Mouse (Mus musculus): ENCODE data around the gene Khdrbs1. TPM values are rescaled to one million over a fixed set of nuclear protein-coding genes. Genes with fewer than 3 reads are reported as not detected.
"Not testable (repeated sequence)": the region's sequence is repeated elsewhere in the genome, so short reads cannot be mapped to it uniquely, and the experiment has no call there.

Gene Khdrbs1
- polyA plus RNA-seq, 1 experiment from 2014 or later = 144 TPM

DNA sequence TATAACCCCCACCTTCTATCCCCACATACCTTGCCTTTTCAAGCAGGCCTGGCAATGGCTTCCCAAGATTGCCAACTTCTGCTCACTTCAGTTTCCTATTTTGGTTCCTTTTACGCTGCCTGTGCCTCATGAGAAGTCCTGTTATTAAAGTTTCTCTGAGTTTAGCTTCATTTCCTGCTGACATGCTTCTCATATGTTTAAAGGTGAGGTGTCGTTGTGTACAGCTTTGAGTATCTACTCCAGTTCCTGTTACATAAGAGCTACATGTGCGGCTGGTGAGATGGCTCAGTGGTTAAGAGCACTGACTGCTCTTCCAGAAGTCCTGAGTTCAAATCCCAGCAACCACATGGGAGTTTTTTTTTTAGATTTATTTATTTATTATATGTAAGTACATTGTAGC lies 23.2 kb upstream of the Khdrbs1 start:
- Histone ChIP-seq H3K27ac (ENCODE audit: low read depth) (no peak overlapping the region), H3K9ac (no peak overlapping the region), H3K36me3 (ENCODE audit: insufficient read depth) (no peaks in the 10 kb centered on the region), H3K4me2 (no peak overlapping the region), H3K9me3 (ENCODE audit: low read depth, low read length) (no peaks in the 10 kb centered on the region), H3K4me3 (ENCODE audit: low read depth, low read length) (no peak overlapping the region), H3K4me1 (ENCODE audit: insufficient read depth) (no peaks in the 10 kb centered on the region), H3K27me3 (ENCODE audit: insufficient read depth, low read length) (no peaks in the 10 kb centered on the region)
- no peak for ATAC-seq (ENCODE audit: insufficient read depth)
- no peak for DNase-seq
- 78% methylated on average over 3 of the region's 3 CpGs for WGBS
- no peak for TF ChIP-seq CTCF (IDR thresholded peaks at IDR 0.05; ENCODE audit: low read depth)

DNA sequence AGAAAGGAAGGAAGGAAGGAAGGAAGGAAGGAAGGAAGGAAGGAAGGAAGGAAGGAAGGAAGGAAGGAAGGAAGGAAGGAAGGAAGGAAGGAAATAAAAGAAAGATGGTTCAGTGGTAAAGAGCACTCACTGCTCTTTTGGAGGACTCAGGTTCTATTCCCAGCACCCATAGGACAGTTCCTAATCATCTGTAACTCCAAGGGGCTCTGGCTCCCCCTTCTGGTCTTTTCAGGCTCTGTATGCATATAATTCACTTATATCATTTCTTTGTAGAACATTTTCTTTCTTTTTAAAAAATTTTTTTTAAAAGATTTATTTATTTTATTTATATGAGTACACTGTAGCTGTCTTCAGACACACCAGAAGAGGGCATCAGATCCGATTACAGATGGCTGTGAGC lies 20.4 kb upstream of the Khdrbs1 start:
- not testable (repeated sequence) for H3K4me3 ChIP-seq (ENCODE audit: low read depth, low read length); DNase-seq; H3K4me2 ChIP-seq; H3K4me1 ChIP-seq (ENCODE audit: insufficient read depth); ATAC-seq (ENCODE audit: insufficient read depth); H3K9ac ChIP-seq; H3K27me3 ChIP-seq (ENCODE audit: insufficient read depth, low read length); H3K27ac ChIP-seq (ENCODE audit: low read depth); H3K9me3 ChIP-seq (ENCODE audit: low read depth, low read length); H3K36me3 ChIP-seq (ENCODE audit: insufficient read depth)
- WGBS = 91% methylated on average over 1 of the region's 1 CpGs

GRCm38 (mm10) chr4:129761606-129762005 lies 19.5 kb upstream of the Khdrbs1 start:
- ATAC-seq (ENCODE audit: insufficient read depth) (no peak), DNase-seq (no peak)
- H3K4me3 ChIP-seq (ENCODE audit: low read depth, low read length) = no peak overlapping the region
- no peaks in the 10 kb centered on the region for H3K9me3 ChIP-seq (ENCODE audit: low read depth, low read length)
- H3K9ac ChIP-seq = no peak overlapping the region
- TF ChIP-seq CTCF (IDR thresholded peaks at IDR 0.05; ENCODE audit: low read depth) = no peak
- H3K27ac ChIP-seq (ENCODE audit: low read depth) = no peak overlapping the region
- no peaks in the 10 kb centered on the region for H3K4me1 ChIP-seq (ENCODE audit: insufficient read depth)
- no peaks in the 10 kb centered on the region for H3K36me3 ChIP-seq (ENCODE audit: insufficient read depth)
- H3K27me3 ChIP-seq (ENCODE audit: insufficient read depth, low read length) = no peaks in the 10 kb centered on the region
- 89% methylated on average over 12 of the region's 12 CpGs for WGBS
- H3K4me2 ChIP-seq = no peak overlapping the region

DNA sequence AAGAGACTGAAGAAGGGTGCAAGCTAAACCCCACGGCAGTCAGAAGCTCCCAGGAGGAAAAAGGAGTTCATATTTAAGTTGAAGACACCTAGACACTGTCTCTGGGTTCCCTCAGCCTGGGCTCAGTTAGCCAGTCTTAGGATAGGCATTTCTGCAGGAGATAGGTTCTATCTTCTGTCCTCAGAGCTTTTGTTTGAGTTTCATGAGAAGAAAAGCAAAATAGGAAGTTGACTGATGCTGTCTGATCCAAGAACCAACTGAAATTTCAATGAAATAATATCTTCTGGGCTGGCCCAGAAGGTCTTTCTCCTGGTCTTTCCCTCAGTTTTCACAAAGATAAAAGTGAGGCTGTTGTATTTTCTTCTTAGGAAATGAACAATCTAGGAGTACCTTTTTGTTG lies 13.4 kb upstream of the Khdrbs1 start:
- Histone ChIP-seq H3K27me3 (ENCODE audit: insufficient read depth, low read length) (no peaks in the 10 kb centered on the region), H3K9ac (no peak overlapping the region), H3K4me1 (ENCODE audit: insufficient read depth) (no peaks in the 10 kb centered on the region), H3K4me3 (ENCODE audit: low read depth, low read length) (no peak overlapping the region), H3K27ac (ENCODE audit: low read depth) (no peak overlapping the region), H3K4me2 (no peak overlapping the region), H3K36me3 (ENCODE audit: insufficient read depth) (no peaks in the 10 kb centered on the region), H3K9me3 (ENCODE audit: low read depth, low read length) (no peaks in the 10 kb centered on the region)
- ATAC-seq (ENCODE audit: insufficient read depth) (no peak), DNase-seq (no peak)
- no peak for TF ChIP-seq CTCF (IDR thresholded peaks at IDR 0.05; ENCODE audit: low read depth)
- 48% methylated on average over 1 of the region's 1 CpGs for WGBS

DNA sequence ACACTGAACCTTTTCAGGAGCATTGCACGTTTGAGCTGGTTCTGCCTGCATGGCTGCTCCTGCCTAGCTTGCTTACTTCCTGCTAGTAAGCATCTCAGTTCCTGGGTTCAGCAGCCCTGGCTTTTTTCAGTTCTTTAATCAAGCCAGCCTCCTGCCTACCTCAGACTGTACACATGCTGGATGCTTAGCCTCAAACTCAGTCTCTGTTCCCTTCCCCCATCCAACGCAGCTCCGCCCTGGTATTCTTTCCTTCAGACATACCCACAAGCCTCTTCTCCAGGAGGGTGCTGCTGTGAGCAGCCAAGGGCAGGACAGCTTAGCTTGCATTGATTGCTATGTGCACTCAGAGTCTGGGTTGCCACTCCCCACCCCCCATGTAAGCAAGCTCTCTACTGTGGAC lies 12.6 kb upstream of the Khdrbs1 start:
- DNase-seq (no peak), ATAC-seq (ENCODE audit: insufficient read depth) (no peak)
- no peaks in the 10 kb centered on the region for H3K9me3 ChIP-seq (ENCODE audit: low read depth, low read length)
- H3K4me1 ChIP-seq (ENCODE audit: insufficient read depth) = no peaks in the 10 kb centered on the region
- no peak overlapping the region for H3K4me2 ChIP-seq
- no peaks in the 10 kb centered on the region for H3K27me3 ChIP-seq (ENCODE audit: insufficient read depth, low read length)
- H3K27ac ChIP-seq (ENCODE audit: low read depth) = no peak overlapping the region
- 63% methylated on average over 3 of the region's 3 CpGs for WGBS
- no peaks in the 10 kb centered on the region for H3K36me3 ChIP-seq (ENCODE audit: insufficient read depth)
- H3K9ac ChIP-seq = no peak overlapping the region
- no peak for TF ChIP-seq CTCF (IDR thresholded peaks at IDR 0.05; ENCODE audit: low read depth)
- H3K4me3 ChIP-seq (ENCODE audit: low read depth, low read length) = no peak overlapping the region

DNA sequence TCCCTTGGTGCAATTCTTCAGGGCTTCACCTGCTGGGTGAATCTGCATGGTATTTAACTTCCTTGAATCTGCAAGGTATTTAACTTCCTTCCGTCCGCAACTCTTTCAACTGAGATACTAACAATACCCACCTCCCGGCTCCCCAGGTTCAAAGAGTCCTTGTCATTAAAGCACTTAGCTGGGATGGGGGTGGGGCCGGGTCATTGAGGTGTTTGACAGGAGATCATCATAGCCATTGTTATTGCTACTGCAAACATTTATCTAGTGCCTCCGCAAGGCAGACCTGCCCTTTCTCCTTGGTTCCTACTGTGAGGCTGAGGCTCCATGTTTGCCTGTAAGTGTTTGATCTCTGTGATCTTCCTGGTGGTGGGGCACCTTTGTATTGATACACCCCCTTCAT lies 8.3 kb upstream of the Khdrbs1 start:
- DNase-seq = no peak
- no peak overlapping the region for H3K4me3 ChIP-seq (ENCODE audit: low read depth, low read length)
- H3K4me2 ChIP-seq = no peak overlapping the region
- no peaks in the 10 kb centered on the region for H3K36me3 ChIP-seq (ENCODE audit: insufficient read depth)
- no peak overlapping the region; the same call in 1 of the 2 replicates for H3K9ac ChIP-seq
- WGBS = 14% methylated on average over 5 of the region's 5 CpGs
- H3K9me3 ChIP-seq (ENCODE audit: low read depth, low read length) = no peaks in the 10 kb centered on the region
- no peaks in the 10 kb centered on the region for H3K4me1 ChIP-seq (ENCODE audit: insufficient read depth)
- no peak overlapping the region for H3K27ac ChIP-seq (ENCODE audit: low read depth)
- no peaks in the 10 kb centered on the region for H3K27me3 ChIP-seq (ENCODE audit: insufficient read depth, low read length)
- no peak for ATAC-seq (ENCODE audit: insufficient read depth)
- no peak for TF ChIP-seq CTCF (IDR thresholded peaks at IDR 0.05; ENCODE audit: low read depth)

DNA sequence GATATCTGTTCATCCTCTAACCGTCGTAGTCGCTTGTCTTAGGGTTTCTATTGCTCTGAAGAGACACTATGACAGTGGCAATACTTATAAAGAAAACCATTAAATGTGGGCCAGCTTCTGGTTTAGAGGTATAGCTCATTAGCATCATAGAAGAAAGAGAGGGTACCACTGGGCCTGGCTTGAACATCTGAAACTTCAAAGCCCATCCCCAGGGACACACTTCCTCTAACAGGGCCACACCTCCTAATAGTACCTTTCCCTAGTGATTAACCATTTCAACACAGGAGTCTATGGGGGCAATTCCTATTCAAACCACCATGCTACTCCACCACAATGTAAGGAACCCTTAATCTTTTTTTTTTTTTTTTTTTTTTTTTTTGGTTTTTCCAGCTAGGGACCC lies 4.5 kb upstream of the Khdrbs1 start:
- no peak for TF ChIP-seq CTCF (IDR thresholded peaks at IDR 0.05; ENCODE audit: low read depth)
- no peaks in the 10 kb centered on the region for H3K36me3 ChIP-seq (ENCODE audit: insufficient read depth)
- no peak overlapping the region for H3K4me3 ChIP-seq (ENCODE audit: low read depth, low read length)
- ATAC-seq (ENCODE audit: insufficient read depth) = no peak
- H3K27ac ChIP-seq (ENCODE audit: low read depth) = no peak overlapping the region
- H3K4me2 ChIP-seq = no peak overlapping the region
- peaks cover 8% of the 10 kb centered on the region for H3K4me1 ChIP-seq (ENCODE audit: insufficient read depth)
- H3K27me3 ChIP-seq (ENCODE audit: insufficient read depth, low read length) = no peaks in the 10 kb centered on the region
- no peak overlapping the region for H3K9ac ChIP-seq
- no peak for DNase-seq
- H3K9me3 ChIP-seq (ENCODE audit: low read depth, low read length) = no peaks in the 10 kb centered on the region
- whole genome bisulfite sequencing = 83% methylated on average over 3 of the region's 3 CpGs

DNA sequence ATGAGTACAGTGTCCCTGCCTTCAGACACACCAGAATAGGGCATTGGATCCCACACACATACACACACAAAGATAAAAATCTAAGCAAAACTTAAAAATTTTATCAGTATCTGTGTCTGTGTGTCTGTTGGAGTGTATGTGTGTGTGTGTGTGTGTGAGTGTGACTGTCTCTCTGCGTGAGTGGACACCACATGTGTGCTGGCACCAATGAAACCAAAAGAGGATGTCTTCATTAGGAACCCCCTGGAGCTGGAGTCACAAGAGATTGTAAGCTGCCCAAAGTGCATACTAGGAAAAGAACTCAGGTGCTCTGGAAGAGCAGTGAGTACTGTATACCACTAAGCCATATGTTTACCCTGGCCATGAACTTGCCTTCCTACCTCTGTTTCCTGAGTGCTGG lies 4.0 kb upstream of the Khdrbs1 start:
- Histone ChIP-seq H3K27me3 (ENCODE audit: insufficient read depth, low read length) (no peaks in the 10 kb centered on the region), H3K36me3 (ENCODE audit: insufficient read depth) (no peaks in the 10 kb centered on the region), H3K27ac (ENCODE audit: low read depth) (no peak overlapping the region), H3K4me3 (ENCODE audit: low read depth, low read length) (no peak overlapping the region), H3K9me3 (ENCODE audit: low read depth, low read length) (no peaks in the 10 kb centered on the region), H3K4me2 (no peak overlapping the region), H3K9ac (no peak overlapping the region), H3K4me1 (ENCODE audit: insufficient read depth) (peaks cover 8% of the 10 kb centered on the region)
- WGBS = 81% methylated on average over 1 of the region's 1 CpGs
- ATAC-seq (ENCODE audit: insufficient read depth) (no peak), DNase-seq (no peak)
- no peak for TF ChIP-seq CTCF (IDR thresholded peaks at IDR 0.05; ENCODE audit: low read depth)

Data from lung, embryonic 14.5 days (tissue).